Mouse (Mus musculus) heart, embryonic 14.5 days (tissue): ENCODE measurements around the gene Rpl13a. TPM values are rescaled to one million over a fixed set of nuclear protein-coding genes. Genes with fewer than 3 reads are reported as not detected.

Experiments used
- ATAC-seq: fragments of 200-750 bp; cut with Nextera tagmentation; 2 replicates; pipeline ENCODE4 v1.8.0; 2017; ENCODE audit warnings: low read depth, moderate TSS enrichment; ENCODE audit not compliant: insufficient number of reproducible peaks, insufficient read depth, low FRiP score
- H3K27ac ChIP-seq, 2 experiments: fragments of 200-500 bp in 1 of 2; fragments of 300-500 bp in 1 of 2; sonication (generic) in 1 of 2; replicated peaks in 1 of 2; 2 replicates each; pipeline ENCODE4 v1.5.1; 2012 to 2014; ENCODE audit warnings: low read depth in 2 of 2, low read length in 2 of 2, control low read depth in 1 of 2, mild to moderate bottlenecking in 1 of 2, mixed read lengths in 1 of 2; ENCODE audit not compliant: control insufficient read depth in 1 of 2, insufficient read depth in 1 of 2
- H3K27me3 ChIP-seq: fragments of 300-500 bp; sonication (generic); 2 replicates; pipeline ENCODE4 v1.6.1; 2014; ENCODE audit warnings: mild to moderate bottlenecking, low read length, control low read depth; ENCODE audit not compliant: control insufficient read depth, insufficient read depth
- H3K36me3 ChIP-seq: fragments of 300-500 bp; sonication (generic); 2 replicates; pipeline ENCODE4 v1.6.1; 2014; ENCODE audit warnings: mild to moderate bottlenecking, control low read depth, low read length, mixed read lengths; ENCODE audit not compliant: control insufficient read depth, insufficient read depth
- H3K4me1 ChIP-seq, 2 experiments: fragments of 200-500 bp in 1 of 2; fragments of 300-500 bp in 1 of 2; sonication (generic) in 1 of 2; 2 replicates each; pipeline ENCODE4 v1.6.1; 2012 to 2014; ENCODE audit warnings: low read length in 2 of 2, control low read depth in 1 of 2, mixed read lengths in 1 of 2; ENCODE audit not compliant: control insufficient read depth in 2 of 2, insufficient read depth in 2 of 2
- H3K4me2 ChIP-seq: fragments of 300-500 bp; sonication (generic); 2 replicates; pipeline ENCODE4 v1.6.1; 2014; ENCODE audit warnings: mild to moderate bottlenecking, low read length
- H3K4me3 ChIP-seq, 2 experiments: fragments of 200-500 bp in 1 of 2; fragments of 300-500 bp in 1 of 2; sonication (generic) in 1 of 2; 2 replicates each; pipeline ENCODE4 v1.5.1; 2012 to 2014; ENCODE audit warnings: low read length in 2 of 2, mild to moderate bottlenecking in 2 of 2, control low read depth in 1 of 2, low read depth in 1 of 2, moderate library complexity in 1 of 2; ENCODE audit not compliant: control insufficient read depth in 1 of 2, insufficient read depth in 1 of 2
- H3K9ac ChIP-seq: fragments of 300-500 bp; sonication (generic); 2 replicates; pipeline ENCODE4 v1.6.1; 2014; ENCODE audit warnings: mild to moderate bottlenecking, low read length
- H3K9me3 ChIP-seq: fragments of 300-500 bp; sonication (generic); 2 replicates; pipeline ENCODE4 v1.6.1; 2016; ENCODE audit warnings: low read length, control low read depth; ENCODE audit not compliant: control insufficient read depth
- WGBS: fragments of 180-500 bp; shearing (Covaris S2); extraction: QIAGEN DNeasy Blood & Tissue Kit; methylation state at CpG from one replicate; pipeline ENCODE4 v1.1.7; 2014; 5-methylcytosine and 5-hydroxymethylcytosine counted together
- microRNA counts: library from miRNA; unstranded; fragments of <30 nt; microRNA quantifications from one replicate; lab custom pipeline; 2016
- microRNA-seq: library from miRNA; unstranded; fragments of <30 nt; microRNA quantifications from one replicate; pipeline ENCODE4, GENCODE M21; 2016
- polyA plus RNA-seq: library from polyadenylated mRNA; unstranded; fragments of >200 nt; fragmentation: Nextera tagmentation; extraction: Ambion mirVana; gene quantifications from 2 replicates; pipeline ENCODE4 v1.2.1, GENCODE M21; 2014

Rpl13a gene
- polyA plus RNA-seq, 1 experiment from 2014 or later = 918 TPM

DNA sequence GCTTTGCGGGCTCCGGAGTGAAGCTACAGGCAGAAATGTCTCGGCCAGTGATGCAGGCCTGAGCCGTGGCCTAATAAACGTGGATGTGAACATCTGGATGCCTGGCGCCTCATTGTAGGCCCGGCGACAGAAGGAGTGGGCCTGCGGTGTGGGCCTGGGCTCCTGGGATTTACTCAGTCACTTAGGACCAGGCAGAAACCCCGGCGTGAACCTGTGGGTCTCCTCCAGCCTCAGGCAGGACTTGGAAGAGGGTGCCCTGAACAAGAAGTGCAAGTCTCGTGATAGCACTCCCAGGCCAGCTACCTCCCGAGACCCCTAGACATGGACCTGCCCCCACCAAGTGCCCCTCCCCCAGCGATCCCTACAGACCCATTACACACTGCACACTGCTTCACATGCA, 51.2 kb downstream of the Rpl13a start:
- Histone ChIP-seq H3K9ac (no peak overlapping the region), H3K4me3 (no peak overlapping the region), H3K9me3 (no peaks in the 10 kb centered on the region), H3K27me3 (no peaks in the 10 kb centered on the region), H3K4me1 (peaks cover 15 to 19% of the 10 kb centered on the region in 2 experiments), H3K4me2 (no peak overlapping the region), H3K27ac (no peak overlapping the region), H3K36me3 (peaks cover 46% of the 10 kb centered on the region)
- ATAC-seq = no peak
- 88% methylated on average over 14 of the region's 14 CpGs for WGBS

GRCm38 (mm10) chr7:45076501-45076900, 52.1 kb downstream of the Rpl13a start:
- Histone ChIP-seq H3K4me3 (no peak overlapping the region), H3K9ac (no peak overlapping the region), H3K4me1 (peaks cover 15 to 19% of the 10 kb centered on the region in 2 experiments), H3K4me2 (no peak overlapping the region), H3K9me3 (no peaks in the 10 kb centered on the region), H3K27ac (no peak overlapping the region), H3K27me3 (no peaks in the 10 kb centered on the region), H3K36me3 (peaks cover 43% of the 10 kb centered on the region)
- no peak for ATAC-seq
- 88% methylated on average over 30 of the region's 30 CpGs for WGBS

MicroRNAs encoded within 50 kb of the gene (microRNA counts, 519-probe panel; counts per million panel counts)
- 322 counts per million, percentile 70 among the panel's probes with 10 or more counts for microRNA mmu-miR-150 (lab: Ali Mortazavi, UCI)

Small RNA genes within 50 kb of the gene (microRNA-seq; reads per million reads assigned to microRNA genes)
- gene Mir150 (16.8 reads per million, percentile 29 among the genes with 10 or more reads in this experiment), gene Mir5121 (9.5 reads per million, percentile 21 among the genes with 10 or more reads in this experiment), gene Mir7055 (not detected)

Other genes starting within 250 kb of the Rpl13a start
- 52.6 and 59.5 TPM in 2 replicates for gene Med25, start 236.0 kb downstream of the Rpl13a start, polyA plus RNA-seq
- gene Fuz, start 232.7 kb downstream of the Rpl13a start, polyA plus RNA-seq = 11.9 and 14.5 TPM in 2 replicates
- 54.0 and 58.8 TPM in 2 replicates for gene Ap2a1, start 199.3 kb downstream of the Rpl13a start, polyA plus RNA-seq
- gene Tsks, start 185.6 kb downstream of the Rpl13a start, polyA plus RNA-seq = not detected in 2 replicates
- gene Cpt1c, start 153.9 kb downstream of the Rpl13a start, polyA plus RNA-seq = 8.0 and 11.1 TPM in 2 replicates
- 134 and 145 TPM in 2 replicates for gene Prmt1, start 142.2 kb downstream of the Rpl13a start, polyA plus RNA-seq
- gene Irf3, start 131.1 kb downstream of the Rpl13a start, polyA plus RNA-seq = 57.6 and 60.9 TPM in 2 replicates
- 34.7 and 35.4 TPM in 2 replicates for gene Bcl2l12, start 130.0 kb downstream of the Rpl13a start, polyA plus RNA-seq
- gene Scaf1, start 112.4 kb downstream of the Rpl13a start, polyA plus RNA-seq = 36.2 and 36.8 TPM in 2 replicates
- gene Rras, start 110.8 kb downstream of the Rpl13a start, polyA plus RNA-seq = 98.6 and 108 TPM in 2 replicates
- 6.7 and 8.7 TPM in 2 replicates for gene Prr12, start 75.9 kb downstream of the Rpl13a start, polyA plus RNA-seq
- gene Nosip, start 66.3 kb downstream of the Rpl13a start, polyA plus RNA-seq = 48.5 and 53.8 TPM in 2 replicates
- 13.4 and 14.5 TPM in 2 replicates for gene Prrg2, start 66.1 kb downstream of the Rpl13a start, polyA plus RNA-seq
- gene Rcn3, start 36.5 kb downstream of the Rpl13a start, polyA plus RNA-seq = 218 and 262 TPM in 2 replicates
- 50.5 and 53.8 TPM in 2 replicates for gene Fcgrt, start 24.9 kb downstream of the Rpl13a start, polyA plus RNA-seq
- 1,053 and 1,103 TPM in 2 replicates for gene Rps11, start 4.3 kb downstream of the Rpl13a start, polyA plus RNA-seq
- 0.34 and 0.58 TPM in 2 replicates for gene Gm45713, start 7.5 kb upstream of the Rpl13a start, polyA plus RNA-seq
- 1.3 and 1.4 TPM in 2 replicates for gene Flt3l, start 7.7 kb upstream of the Rpl13a start, polyA plus RNA-seq
- 86.3 and 94.5 TPM in 2 replicates for gene Pih1d1, start 25.5 kb upstream of the Rpl13a start, polyA plus RNA-seq
- gene Aldh16a1, start 25.8 kb upstream of the Rpl13a start, polyA plus RNA-seq = 27.8 and 31.2 TPM in 2 replicates
- 5.3 and 7.8 TPM in 2 replicates for gene Slc17a7, start 35.2 kb upstream of the Rpl13a start, polyA plus RNA-seq
- not detected in 2 replicates for gene Gfy, start 50.8 kb upstream of the Rpl13a start, polyA plus RNA-seq
- gene Pth2, start 52.2 kb upstream of the Rpl13a start, polyA plus RNA-seq = 0.61 TPM in 1 of 2 replicates, not detected in the other
- 0.32 and 0.54 TPM in 2 replicates for gene Ccdc155, start 76.1 kb upstream of the Rpl13a start, polyA plus RNA-seq
- gene Dkkl1, start 83.4 kb upstream of the Rpl13a start, polyA plus RNA-seq = 0.65 and 1.7 TPM in 2 replicates
- 106 and 111 TPM in 2 replicates for gene Tead2, start 87.0 kb upstream of the Rpl13a start, polyA plus RNA-seq
- gene Cd37, start 110.4 kb upstream of the Rpl13a start, polyA plus RNA-seq = 1.7 and 1.9 TPM in 2 replicates
- 0.38 TPM in 1 of 2 replicates, not detected in the other for gene Slc6a16, start 112.3 kb upstream of the Rpl13a start, polyA plus RNA-seq
- not detected in 2 replicates for gene Slc6a21, start 148.8 kb upstream of the Rpl13a start, polyA plus RNA-seq
- 11.1 and 12.4 TPM in 2 replicates for gene Trpm4, start 205.0 kb upstream of the Rpl13a start, polyA plus RNA-seq
- 24.1 and 28.3 TPM in 2 replicates for gene Hrc, start 206.5 kb upstream of the Rpl13a start, polyA plus RNA-seq
- 2.7 and 2.8 TPM in 2 replicates for gene Ppfia3, start 238.3 kb upstream of the Rpl13a start, polyA plus RNA-seq
- gene Lin7b, start 241.8 kb upstream of the Rpl13a start, polyA plus RNA-seq = 1.0 and 1.1 TPM in 2 replicates